Mouse (Mus musculus) heart, postnatal 0 days (tissue): Measurements from ENCODE around the gene Uevld.

Experiments
- CTCF ChIP-seq: IDR thresholded peaks from 2 replicates; pipeline ENCODE4 v1.5.1; 2016; ENCODE audit warnings: antibody characterized with exemption, control low read depth, low read depth
- EP300 ChIP-seq: IDR thresholded peaks from 2 replicates; pipeline ENCODE4 v1.6.1; 2016; ENCODE audit warnings: antibody characterized with exemption, low read depth

GRCm38 (mm10) chr7:46993079-46993478, 34.8 kb upstream of the Uevld start:
- no peak for TF ChIP-seq CTCF
- no peak for TF ChIP-seq EP300
